Mouse (Mus musculus) gastrocnemius, postnatal 14 days (tissue): ENCODE results near the gene Ercc8. TPM values are rescaled to one million over a fixed set of nuclear protein-coding genes. Genes with fewer than 3 reads are reported as not detected.
A peak's percentile ranks its signal among the peaks of the same experiment; 100 is the strongest.

Source experiments
- DNase-seq: peaks from one replicate; pipeline ENCODE4 v3.0.0; 2021; ENCODE audit warnings: mixed read lengths
- intact Hi-C: fragments of 180-260 bp; cut with DNase I; formaldehyde crosslinking; loops from one replicate; pipeline ENCODE4 v1.15.1; 2025; ENCODE audit warnings: low total_unique reads
- long read RNA-seq, 2 experiments: library from polyadenylated mRNA; stranded (forward); transcript quantifications; one replicate each; pipeline ENCODE4 v2.0.0; 2021
- total RNA-seq, 2 experiments: library from RNA; stranded (reverse); gene quantifications; 2 replicates each; pipeline ENCODE4 v1.2.3; 2021

Gene Ercc8
- 1 to 10 TPM; 5.6 to 7.7 TPM for total RNA-seq
- long read RNA-seq, experiment 1, partial matches to known transcripts: 0 of 10 reads
- long read RNA-seq, experiment 1, other reads (novel, unspliced or antisense): 2 of 10 reads
- long read RNA-seq, experiment 2, partial matches to known transcripts: 0 of 1 reads
- long read RNA-seq, experiment 2, other reads (novel, unspliced or antisense): 1 of 1 reads

DNA sequence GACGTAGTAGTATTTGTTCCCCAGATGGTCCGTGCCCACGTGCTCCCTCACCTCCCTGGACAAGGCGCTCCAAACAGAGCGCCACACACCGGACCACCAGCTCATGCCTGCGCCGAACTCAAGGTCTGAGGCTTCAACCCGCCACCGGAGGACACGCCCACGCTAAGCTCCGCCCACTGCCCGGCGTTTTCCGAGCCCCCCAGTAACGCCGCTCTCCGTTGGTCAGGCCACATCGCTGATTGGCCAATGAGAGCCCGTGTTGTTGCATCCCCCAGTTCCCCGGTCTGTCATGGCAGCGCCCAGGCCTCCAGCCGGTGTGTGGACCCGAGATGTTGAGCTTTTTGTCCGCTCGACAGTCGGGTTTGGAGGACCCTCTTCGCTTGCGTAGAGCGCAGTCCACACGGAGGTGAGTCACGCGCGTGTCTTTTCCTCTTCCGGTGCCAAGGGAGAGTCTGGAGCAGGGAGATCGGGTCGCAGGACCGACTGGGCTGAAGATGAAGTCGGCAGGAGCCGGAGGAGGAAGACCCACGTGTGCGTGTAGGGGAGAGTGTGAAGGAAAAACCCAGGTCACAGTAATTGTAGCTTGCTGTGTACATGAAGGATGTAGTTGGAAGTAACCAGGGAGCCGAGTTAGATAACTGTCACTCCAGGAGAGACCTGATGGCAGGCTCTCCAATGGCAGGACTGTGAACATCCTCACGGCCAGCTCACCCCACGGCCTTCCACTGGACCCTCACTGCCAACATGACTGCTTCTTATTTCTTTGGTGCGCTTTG lies at the start of gene Ercc8, which contains the start of gene Ndufaf2:
Gene Ercc8, plus strand, starts transcription at position 267 of the 776 bp plus-strand sequence.
Gene Ndufaf2, minus strand, starts transcription at position 159 of the 776 bp plus-strand sequence.
- peak; percentile 96 for DNase-seq
- intact Hi-C loops: loop anchor here (10.0 kb wide), 1 partner anchor 114 kb away; the partner anchor contains the start of gene Smim15

DNA sequence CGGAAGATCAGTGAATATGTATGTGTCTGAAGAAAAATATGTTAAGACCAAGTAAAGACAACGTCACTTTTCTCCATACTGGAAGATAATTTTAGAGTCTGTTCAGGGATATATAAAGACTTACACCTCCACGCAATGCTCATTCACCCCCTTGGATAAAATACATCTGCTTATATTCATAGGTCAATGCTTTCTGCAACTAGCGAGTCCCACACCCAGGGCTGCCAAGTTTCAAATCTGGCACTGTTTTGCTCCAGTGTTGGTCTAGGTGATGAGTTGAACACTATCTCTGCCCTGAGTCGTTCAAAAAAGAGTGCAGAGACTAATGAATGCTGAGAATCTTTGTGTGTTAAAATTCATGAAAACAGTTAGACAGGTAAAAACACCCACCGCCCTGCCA lies 47.6 kb upstream of the Ercc8 start:
- no peak for DNase-seq
- intact Hi-C loops: no loop called here

DNA sequence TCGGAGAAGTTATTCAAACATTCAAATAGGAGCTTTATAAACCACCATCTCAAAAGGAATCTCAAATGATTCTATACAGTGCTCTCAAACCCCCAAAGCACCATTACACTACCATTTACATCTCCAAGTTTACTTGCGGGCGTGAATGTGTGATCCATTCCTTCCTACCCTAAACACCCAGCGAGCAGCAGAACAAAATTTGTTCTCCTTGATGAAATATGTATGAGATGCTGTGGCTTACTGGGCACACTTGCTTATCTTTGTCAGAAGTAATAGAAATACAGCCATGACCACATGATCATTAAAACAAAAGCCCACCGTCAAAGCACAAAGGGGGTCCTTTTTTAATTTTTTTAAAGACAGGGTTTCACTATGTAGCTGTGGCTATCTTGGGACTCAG lies 45.0 kb upstream of the Ercc8 start:
- intact Hi-C loops: no loop called here

DNA sequence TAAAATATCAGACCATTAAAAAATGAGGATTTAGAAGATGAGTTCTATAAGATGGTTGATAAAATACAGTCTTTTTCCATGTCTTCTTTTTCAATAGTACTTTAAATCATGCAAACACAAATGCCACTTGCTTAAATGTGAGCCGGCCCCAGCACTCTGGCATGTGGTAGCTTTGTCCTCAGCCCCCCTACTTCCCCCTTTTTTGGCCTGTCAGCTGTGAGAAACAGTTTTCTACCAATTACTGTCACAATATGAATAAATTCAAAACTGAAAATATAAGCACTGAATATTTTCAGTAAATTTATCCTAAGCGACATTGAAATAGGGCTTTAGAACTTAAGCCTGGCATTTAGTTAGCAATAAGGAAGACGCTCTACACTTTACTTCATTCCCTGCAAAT lies 44.3 kb upstream of the Ercc8 start:
- no peak for DNase-seq
- intact Hi-C loops: no loop called here

More for the DNA sequence above, 45.0 kb upstream of the Ercc8 start:
- no peak for DNase-seq

DNA sequence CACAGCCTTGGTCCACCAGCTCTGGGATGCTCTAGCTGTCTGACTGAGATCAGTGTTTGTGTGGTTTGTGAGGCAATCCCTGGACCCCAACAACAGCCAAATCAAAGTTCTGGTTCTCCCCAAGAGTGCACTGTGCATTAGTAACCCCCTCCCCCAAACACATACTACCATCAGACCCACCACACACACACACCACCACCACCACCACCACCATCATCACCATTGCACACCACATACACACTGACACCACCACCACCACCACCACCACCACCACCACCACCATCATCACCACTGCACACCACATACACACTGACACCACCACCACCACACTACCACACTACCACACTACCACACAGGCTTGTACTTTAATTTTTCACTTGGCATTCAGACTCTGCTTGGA lies 40.9 kb upstream of the Ercc8 start:
- no peak for DNase-seq
- intact Hi-C loops: no loop called here

DNA sequence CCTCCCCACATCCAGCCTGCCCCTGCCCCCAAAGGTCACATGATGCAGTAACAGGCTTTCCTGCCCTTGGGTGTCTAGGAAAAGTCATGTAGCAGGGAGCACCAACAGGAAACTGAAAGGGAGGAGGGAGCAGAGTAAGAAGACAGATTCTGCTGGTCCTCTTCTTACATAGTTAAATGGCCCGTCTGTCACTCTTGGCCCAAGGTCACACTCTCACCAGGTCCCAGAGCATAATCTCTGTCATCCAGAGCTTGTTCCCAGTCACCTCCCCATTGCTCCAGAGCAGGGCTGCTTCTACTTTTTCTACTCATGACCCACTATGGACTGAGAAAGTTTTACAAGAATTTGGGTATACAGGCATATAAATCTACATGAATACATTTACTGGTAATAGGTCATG lies 40.3 kb upstream of the Ercc8 start:
- DNase-seq: no peak
- intact Hi-C loops: no loop called here

DNA sequence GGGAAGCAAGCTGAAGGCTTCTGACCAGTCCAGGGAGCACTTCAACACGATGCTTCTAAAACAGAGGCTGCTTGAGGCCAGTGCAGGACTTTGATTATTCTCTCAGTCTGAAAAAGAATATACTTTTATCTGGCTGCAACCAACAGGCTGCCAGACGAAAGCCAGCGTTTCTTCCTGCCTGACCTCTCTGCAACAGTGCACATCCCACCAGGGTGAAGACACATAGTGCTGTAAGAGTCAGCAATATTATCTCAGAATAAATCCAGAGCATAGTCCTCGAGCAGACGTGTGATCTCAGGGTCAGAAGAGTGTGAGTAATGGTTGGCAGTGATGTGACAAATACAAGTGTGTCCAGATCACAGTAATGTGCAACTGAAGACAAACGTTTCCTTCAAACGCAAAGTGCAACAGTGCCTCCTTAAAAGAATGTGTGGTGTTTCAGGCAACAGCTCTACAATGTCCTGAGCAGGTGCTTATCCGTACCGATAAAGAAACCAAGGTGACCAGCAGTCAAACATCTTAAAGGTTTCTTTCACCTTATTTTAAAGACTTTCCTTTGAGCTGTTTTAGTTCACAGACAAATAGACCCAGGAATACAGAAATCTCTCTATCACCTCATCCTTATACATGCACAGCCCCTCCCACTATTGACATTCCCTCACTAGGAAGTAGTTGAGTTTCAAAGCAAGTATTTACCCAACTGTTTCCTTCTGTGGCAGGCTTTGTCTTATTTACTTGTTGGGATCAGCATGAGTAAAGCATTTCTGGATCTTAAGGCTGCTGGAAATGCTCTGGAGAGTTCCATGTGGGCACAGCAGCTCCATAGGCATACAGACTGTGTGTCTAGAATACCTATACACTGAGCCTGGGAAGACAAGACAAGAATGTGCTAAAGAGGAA lies 38.9 kb upstream of the Ercc8 start:
- no peak for DNase-seq
- intact Hi-C loops: no loop called here

DNA sequence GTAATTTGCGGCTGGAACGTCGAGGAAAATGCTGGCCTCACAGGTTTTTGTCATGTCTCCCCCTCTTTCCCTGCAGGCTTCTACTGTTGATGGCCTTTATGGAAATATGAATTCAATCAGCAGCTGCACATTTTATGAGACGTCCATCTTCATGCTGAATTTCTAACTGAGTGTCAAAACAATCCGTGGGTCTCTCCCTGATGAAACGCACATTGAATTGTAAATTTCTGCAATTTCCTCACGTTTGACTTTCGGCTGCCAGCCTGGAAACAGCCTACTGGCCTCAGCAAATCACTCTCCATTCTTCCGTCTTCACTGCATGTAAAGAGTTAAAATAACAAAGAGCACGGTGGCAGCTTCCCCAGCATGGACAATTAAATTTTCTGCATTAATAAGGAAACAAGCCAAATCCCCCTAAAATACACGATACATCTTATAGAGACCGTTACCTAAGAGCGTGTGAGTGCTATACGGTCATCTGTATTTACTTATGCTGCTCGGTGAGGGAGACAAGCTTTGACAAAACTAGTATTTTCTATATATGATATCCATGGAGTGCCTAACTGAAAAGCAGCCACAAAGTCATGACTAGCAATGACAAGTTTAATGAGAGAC lies 35.3 kb upstream of the Ercc8 start:
- DNase-seq: no peak
- intact Hi-C loops: no loop called here

DNA sequence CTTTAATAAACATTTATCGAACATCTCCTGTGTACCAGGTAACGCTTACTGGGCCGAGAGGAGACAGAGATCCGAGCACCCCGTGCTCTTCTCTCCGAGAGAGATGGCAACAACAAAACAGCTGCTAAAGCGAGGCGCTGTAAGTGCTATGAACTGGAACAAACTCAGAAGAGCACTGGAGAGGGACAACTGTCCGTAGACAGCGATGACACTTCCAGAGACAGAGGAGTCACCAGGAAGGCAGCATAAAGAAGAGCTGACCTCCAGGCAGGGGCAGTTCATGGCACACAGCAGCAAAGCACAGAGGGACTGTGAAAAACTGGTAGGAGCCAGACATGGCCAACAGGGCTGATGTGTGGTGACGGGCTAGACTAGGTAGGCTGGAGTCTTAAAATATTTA lies 34.4 kb upstream of the Ercc8 start:
- DNase-seq: no peak
- intact Hi-C loops: no loop called here

DNA sequence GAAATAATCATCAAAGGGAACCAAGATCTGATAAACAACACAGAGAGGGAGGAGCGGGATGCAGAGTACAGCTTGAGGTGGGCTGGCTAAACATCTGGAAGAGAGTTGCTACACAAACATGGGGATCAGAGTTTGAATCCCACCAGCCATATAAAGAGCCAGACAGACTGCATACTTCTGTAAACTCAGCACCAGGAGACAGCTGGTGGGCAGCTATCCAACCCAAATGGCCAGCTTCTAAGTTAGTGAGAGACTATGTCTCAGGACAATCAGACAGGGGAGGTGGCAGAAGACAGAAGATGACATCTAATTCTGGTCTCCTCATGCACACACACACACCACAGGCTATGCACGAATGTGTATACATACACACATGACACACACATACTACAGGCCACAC lies 32.3 kb upstream of the Ercc8 start:
- DNase-seq: no peak
- intact Hi-C loops: no loop called here

DNA sequence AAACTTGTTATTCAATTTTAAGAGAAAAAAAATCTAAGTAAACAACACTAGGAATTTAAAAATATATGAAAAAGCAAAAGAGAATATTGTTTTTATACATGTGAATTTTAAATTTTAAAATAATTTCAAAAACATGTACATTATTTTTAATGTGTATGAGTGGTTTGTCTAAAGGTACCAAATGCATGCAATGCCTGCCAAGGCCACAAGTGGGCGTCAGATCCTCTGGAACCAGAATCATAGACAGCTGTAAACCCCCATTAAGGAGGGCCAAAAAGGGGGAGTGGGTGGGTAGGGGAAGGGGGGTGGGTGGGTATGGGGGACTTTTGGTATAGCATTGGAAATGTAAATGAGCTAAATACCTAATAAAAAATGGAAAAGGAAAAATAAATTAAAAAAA lies 31.4 kb upstream of the Ercc8 start:
- no peak for DNase-seq
- intact Hi-C loops: no loop called here

DNA sequence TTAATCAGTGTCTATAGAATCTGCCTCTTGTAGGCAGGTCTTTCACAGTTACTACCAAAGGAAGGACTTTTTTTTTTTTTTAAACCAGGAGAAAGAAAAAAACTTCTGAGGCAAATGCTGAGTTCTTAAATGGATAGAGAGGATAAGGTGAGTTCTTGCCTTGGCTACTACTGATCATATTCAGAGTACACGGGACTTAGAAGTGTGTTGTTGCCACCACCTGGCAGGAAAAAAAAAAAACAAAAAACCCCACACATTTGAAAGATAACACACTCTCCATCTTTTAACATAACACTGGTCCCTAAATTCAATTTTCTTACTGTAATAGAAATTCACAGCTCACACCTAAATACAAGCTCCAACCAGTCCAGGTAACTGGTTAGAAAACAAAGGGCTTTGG lies 30.6 kb upstream of the Ercc8 start:
- intact Hi-C loops: no loop called here
- DNase-seq: no peak

DNA sequence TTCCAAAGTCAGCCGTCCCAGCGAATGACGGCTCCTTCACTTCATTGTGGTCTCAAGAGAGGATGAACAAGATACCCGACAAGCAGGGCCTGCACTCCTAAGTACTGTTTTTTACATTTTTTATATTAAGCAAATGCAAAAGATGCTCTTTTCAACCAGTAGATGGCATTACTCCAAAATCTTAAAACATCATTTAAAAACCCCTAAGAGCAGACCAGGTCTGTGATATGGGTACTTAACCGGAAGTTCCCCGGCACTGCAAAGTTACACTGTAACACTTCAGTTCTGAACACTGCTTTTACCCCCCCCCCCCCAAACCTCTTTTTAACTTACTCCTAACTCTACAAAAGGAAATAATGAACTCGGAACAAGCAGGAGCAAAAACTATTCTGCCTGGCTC lies 29.5 kb upstream of the Ercc8 start:
- intact Hi-C loops: no loop called here
- no peak for DNase-seq

DNA sequence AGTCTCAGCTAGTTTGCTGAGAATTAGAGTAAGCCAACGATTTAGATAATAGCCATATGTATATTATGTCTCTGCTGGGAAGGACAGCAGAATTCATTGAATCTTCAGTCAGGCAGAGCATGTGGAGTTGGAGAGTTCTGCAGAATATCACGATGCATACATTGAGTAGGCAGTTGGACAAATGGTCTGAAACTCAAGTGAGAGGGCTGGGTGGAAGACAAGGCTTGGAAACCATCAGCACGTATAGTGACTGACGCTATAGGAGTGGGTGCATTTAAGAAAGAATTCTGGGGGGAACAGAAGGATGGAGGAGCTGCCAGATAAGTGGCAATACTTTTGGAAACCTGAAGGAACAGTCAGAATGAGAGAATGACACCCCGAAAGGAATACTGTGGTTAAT lies 27.8 kb upstream of the Ercc8 start:
- intact Hi-C loops: no loop called here
- DNase-seq: no peak

DNA sequence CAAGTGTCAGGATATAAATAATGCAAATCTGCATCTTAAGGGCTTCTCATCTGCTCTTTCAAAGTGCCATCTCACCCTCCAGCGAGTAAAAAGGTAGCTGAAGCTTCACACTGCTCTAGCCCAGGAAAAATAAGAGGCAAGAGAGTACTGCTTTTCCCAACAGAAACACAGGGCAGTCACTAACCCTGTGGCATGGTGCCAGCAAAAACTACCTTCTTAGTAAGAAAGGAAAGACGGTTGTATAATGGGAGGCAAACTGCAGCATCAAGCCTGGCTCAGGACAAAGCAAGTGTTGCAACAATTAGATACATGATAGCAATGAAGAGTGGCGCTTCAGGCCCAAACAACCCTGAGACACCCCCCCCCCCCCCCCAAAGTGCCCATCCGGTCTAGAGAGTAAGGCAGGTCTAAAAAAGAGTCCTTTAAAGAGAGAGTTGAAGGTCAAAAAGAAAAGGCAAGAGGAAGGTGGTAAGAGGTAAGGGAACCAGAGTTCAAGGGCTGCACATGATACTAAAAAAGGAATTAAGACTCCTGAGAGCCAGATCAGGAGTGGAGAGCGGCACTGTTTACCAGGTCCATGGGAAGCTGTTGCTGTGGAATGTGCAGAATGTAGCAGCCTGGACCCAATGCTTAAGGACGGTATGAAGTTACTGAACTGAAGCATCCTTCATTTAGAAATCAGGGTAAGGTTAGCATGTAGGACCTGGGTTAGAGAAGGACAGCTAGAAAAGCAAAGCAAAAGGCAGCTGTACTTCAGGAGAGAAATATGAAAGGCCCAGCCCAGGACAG lies 26.3 kb upstream of the Ercc8 start:
- intact Hi-C loops: no loop called here
- no peak for DNase-seq

DNA sequence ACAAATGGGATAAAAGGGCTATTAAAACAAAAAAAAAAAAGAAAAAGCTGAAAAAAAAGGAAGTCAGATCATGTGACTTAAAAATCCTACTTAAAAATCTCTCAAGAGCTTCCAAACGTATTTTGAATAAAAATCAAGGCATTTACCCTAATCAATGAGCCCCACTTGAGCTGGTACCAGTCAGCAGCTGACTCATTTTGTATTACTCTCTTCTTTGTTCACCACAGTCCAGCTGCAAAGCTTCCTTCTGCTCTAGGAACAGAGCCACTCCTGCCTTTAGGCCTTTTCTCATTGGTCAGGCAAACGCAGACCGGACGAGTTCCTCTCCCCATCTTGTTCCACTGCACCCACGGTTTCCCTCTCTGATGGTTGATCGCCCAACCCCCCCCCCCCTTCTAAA lies 22.9 kb upstream of the Ercc8 start:
- intact Hi-C loops: no loop called here
- DNase-seq: no peak

DNA sequence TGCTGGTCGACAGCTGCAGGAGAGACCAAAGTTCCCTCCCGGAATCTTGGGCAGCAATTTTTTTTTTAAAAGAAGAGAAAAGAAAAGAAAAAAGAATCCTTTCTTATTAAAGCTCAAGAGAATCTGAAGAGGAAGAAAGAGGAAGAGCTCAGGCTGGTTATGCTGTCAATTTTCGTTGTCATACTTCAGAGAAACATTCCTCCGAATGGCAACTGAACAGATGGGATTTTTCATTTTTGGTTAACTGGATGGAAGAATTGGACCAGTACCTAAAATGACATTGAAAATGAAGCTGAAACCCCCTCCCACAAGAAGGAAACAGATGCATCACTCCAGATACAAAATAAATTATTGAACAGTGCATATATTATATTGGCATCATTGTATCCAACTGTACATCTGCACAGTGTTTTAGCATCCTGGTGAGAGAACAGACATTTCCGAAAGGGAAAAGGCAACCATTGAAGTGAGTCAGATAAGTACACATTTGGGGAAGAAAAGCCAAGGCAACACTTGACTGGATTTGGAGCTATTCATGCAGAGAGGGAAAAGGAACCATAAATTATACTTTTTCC lies 20.0 kb upstream of the Ercc8 start:
- intact Hi-C loops: no loop called here
- DNase-seq: no peak

DNA sequence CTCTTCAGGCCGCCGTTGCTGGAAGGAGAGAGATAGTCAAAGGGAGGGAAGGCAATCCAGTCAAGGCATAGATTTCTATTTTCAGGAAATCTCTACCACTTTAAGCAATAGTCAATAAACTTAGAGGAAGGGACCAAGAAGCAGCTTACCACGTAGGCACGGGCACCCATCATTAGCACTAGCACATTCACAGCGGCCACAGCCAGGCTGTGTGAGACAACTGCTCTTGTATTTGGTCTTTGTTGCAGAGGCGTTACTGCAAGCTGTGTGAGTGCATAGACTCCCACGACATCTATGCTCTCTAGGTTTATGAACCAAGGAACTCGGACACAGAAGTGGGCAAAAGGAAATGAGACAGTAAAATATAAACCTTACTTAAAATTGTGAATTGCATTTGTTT lies 14.4 kb upstream of the Ercc8 start:
- DNase-seq: no peak
- intact Hi-C loops: loop anchor here (10.0 kb wide), 1 partner anchor 689 kb away; no protein-coding TSS in a partner anchor

DNA sequence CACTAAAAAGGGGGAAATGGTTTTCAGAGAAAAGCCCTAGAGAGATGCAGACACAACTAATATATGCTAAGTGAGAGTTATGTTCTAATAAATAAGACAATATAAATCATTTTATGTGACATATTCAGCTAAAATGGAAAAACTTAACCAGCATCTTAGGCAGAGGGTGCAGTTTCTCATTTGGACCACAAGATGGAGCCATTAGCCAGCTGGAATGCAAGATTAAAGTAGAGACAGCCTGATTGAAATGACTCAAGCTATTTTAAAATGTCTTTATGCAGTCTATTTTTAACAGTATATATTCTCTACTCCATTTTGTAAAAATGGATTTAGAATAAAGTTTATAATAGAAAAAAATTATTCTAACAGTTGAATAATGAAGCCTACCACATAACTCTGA lies 6.7 kb upstream of the Ercc8 start:
- DNase-seq: no peak
- intact Hi-C loops: loop anchor here (5.0 to 10.0 kb wide), 2 partner anchors 107 to 969 kb away; partner anchors contain the start of gene Smim15
